Comparison of ENCODE assay signal across 1 mouse cellular context in the genomic region with DNA sequence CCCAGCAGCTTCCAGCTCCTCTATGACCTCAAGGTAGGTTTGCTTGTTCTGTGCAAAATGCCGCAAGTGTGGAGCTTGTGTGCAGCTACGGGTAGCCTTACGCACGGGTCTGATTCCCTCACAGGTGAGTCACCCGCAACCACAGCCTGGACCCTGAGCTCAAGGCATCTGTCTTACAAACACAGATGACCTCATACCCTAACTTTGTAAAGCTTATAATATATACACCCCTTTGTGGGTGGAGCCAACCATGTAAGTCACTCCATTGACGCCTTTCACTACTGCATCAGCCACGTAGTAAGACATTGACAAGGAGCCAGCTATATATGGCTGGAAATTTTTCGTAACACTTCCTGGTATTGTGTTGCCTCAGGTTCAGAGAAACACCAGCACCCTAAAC.
TF ChIP-seq lines count a peak whose summit lies in the region.

No protein-coding gene starts in this region.

TF ChIP-seq in CH12.LX, 34 proteins besides CTCF, POLR2A, EP300 and RAD21 (continued from another document):
- TF ChIP-seq NRF1 (IDR thresholded peaks at IDR 0.05; ENCODE audit: low read depth, low read length) (no peak), PAX5 (IDR thresholded peaks at IDR 0.05; ENCODE audit: low read length) (no peak), GABPA (IDR thresholded peaks at IDR 0.05; ENCODE audit: insufficient replicate concordance, low read depth, low read length) (no peak), RCOR1 (conservative IDR thresholded peaks at IDR 0.05; ENCODE audit: low read depth, low read length) (no peak), NELFE (IDR thresholded peaks at IDR 0.05; ENCODE audit: low read depth, low read length) (no peak), TCF12 (IDR thresholded peaks at IDR 0.05; ENCODE audit: low read depth, low read length) (no peak), MXI1 (IDR thresholded peaks at IDR 0.05; ENCODE audit: low read depth, low read length) (no peak)
